Mouse (Mus musculus): Measurements from ENCODE around the gene Fbxl2. TPM values are rescaled to one million over a fixed set of nuclear protein-coding genes. Genes with fewer than 3 reads are reported as not detected.

The Fbxl2 gene
- polyA plus RNA-seq, 1 experiment from 2014 or later = 2.7 TPM

DNA sequence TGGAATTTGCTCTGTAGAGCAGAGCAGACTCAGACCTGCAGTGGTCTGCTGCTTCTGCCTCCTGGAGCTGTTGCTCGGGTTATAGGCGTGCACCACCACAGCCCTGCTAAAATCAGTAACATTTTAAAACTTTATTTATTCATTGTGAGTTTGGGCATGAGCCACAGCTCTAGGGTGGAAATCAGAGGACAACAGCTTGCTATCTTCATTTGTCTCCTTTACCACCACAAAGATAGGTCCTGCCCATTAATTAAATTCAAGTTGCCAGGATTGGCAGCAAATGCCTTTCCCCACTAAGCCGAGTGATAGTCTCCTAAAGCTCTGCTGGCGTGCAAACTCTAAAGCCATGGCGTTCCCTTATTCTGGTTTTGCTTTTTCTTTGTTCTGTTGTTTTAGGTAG lies 110.4 kb downstream of the Fbxl2 start:
- Histone ChIP-seq H3K36me3 (ENCODE audit: control insufficient read depth, insufficient read depth, low read length) (no peaks in the 10 kb centered on the region), H3K4me3 (ENCODE audit: low read depth, low read length) (no peak overlapping the region), H3K4me2 (ENCODE audit: low read depth, severe bottlenecking) (no peak overlapping the region), H3K27ac (replicated peaks; ENCODE audit: low read depth, low read length) (no peak overlapping the region), H3K9me3 (ENCODE audit: control insufficient read depth, low read length) (no peaks in the 10 kb centered on the region), H3K9ac (ENCODE audit: low read length) (no peak overlapping the region), H3K27me3 (ENCODE audit: control insufficient read depth, insufficient read depth, low read length) (no peaks in the 10 kb centered on the region), H3K4me1 (ENCODE audit: control insufficient read depth, insufficient read depth, low read length) (peaks cover 7% of the 10 kb centered on the region; the same call in 1 of the 2 replicates)
- WGBS = 82% methylated on average over 5 of the region's 5 CpGs
- DNase-seq (ENCODE audit: low spot score) = no peak
- no peak for ATAC-seq (ENCODE audit: insufficient number of reproducible peaks, low FRiP score, low TSS enrichment, low read depth)

DNA sequence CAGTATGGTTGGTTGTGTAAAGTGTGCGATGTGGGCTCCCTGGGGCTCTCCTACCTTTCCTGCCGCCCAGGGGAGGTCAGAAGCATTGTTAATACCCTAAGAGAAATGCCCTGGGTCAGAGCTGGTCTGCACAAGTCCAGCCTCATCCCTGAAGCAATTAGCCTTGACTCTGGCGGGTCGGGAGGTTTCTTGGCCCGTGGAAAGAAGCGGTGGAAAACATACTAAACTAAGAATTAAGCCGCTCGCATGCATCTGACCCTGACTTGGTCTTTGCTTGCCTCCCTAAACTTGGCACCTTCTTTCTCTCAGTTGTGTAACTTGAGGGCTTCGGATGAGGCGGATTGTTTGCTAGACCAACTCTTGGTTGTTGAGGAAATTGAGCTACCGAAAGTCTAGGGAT lies 113.5 kb downstream of the Fbxl2 start:
- H3K9ac ChIP-seq (ENCODE audit: low read length) = peak overlapping the region; percentile 91

GRCm38 (mm10) chr9:113932100-113932470 lies 113.9 kb downstream of the Fbxl2 start:
- DNase-seq (ENCODE audit: low spot score) = no peak
- Histone ChIP-seq H3K36me3 (ENCODE audit: control insufficient read depth, insufficient read depth, low read length) (no peaks in the 10 kb centered on the region), H3K9ac (ENCODE audit: low read length) (peak overlapping the region; percentile 91), H3K27ac (replicated peaks; ENCODE audit: low read depth, low read length) (peak overlapping the region; percentile 84; the same call in 1 of the 2 replicates), H3K4me3 (ENCODE audit: low read depth, low read length) (peak overlapping the region; percentile 85), H3K4me2 (ENCODE audit: low read depth, severe bottlenecking) (peak overlapping the region; percentile 83), H3K4me1 (ENCODE audit: control insufficient read depth, insufficient read depth, low read length) (peaks cover 7% of the 10 kb centered on the region; the same call in 1 of the 2 replicates), H3K27me3 (ENCODE audit: control insufficient read depth, insufficient read depth, low read length) (no peaks in the 10 kb centered on the region), H3K9me3 (ENCODE audit: control insufficient read depth, low read length) (no peaks in the 10 kb centered on the region)
- WGBS = 4% methylated on average over 8 of the region's 8 CpGs
- ATAC-seq (ENCODE audit: insufficient number of reproducible peaks, low FRiP score, low TSS enrichment, low read depth) = no peak

More for the DNA sequence above, 113.5 kb downstream of the Fbxl2 start:
- H3K27ac ChIP-seq (replicated peaks; ENCODE audit: low read depth, low read length) = 0 out of 2 replicates have a peak overlapping the region, but pooled peaks have one; percentile 84
- H3K4me1 ChIP-seq (ENCODE audit: control insufficient read depth, insufficient read depth, low read length) = peaks cover 7% of the 10 kb centered on the region; the same call in 1 of the 2 replicates
- H3K4me3 ChIP-seq (ENCODE audit: low read depth, low read length) = peak overlapping the region; percentile 85
- H3K9me3 ChIP-seq (ENCODE audit: control insufficient read depth, low read length) = no peaks in the 10 kb centered on the region
- ATAC-seq (ENCODE audit: insufficient number of reproducible peaks, low FRiP score, low TSS enrichment, low read depth) (no peak), DNase-seq (ENCODE audit: low spot score) (peak; percentile 28)
- H3K27me3 ChIP-seq (ENCODE audit: control insufficient read depth, insufficient read depth, low read length) = no peaks in the 10 kb centered on the region
- 29% methylated on average over 11 of the region's 11 CpGs for WGBS
- H3K4me2 ChIP-seq (ENCODE audit: low read depth, severe bottlenecking) = peak overlapping the region; percentile 83
- no peaks in the 10 kb centered on the region for H3K36me3 ChIP-seq (ENCODE audit: control insufficient read depth, insufficient read depth, low read length)

DNA sequence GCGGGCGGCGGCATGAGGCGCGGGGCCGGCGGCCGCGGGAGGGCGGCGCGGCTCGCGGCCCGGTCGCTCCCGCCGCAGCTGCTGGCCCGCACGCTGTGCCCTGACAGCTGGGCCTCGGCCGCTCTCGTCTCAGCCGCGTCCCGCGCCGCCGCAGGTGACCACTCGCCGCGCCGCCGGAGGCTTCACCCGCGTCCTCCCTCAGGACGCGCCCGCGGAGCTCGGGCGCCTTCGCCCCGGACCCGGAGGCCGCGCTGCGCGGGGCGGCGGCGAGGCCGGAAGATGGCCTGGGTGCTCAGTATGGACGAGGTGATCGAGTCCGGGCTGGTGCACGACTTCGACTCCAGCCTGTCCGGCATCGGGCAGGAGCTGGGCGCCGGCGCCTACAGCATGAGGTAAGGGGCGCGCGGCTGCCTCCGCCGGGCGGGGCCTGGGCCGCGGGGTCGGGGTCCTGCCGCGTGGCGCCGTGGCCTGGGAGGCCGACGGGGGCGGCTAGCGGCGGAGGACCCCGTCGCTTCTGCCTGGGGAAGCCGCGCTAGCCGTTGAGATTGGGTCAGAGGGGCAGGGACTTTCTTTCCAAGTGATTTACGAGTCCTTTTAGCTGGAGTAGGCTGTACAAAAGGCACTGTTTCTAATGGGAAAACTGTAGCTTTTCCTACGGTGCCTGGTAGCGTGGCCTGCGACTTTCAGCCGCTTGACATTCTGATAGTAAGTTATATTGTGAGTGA lies 114.5 kb downstream of the Fbxl2 start:
- no peaks in the 10 kb centered on the region for H3K36me3 ChIP-seq (ENCODE audit: control insufficient read depth, insufficient read depth, low read length)
- 0% methylated on average over 58 of the region's 91 CpGs for WGBS
- H3K9me3 ChIP-seq (ENCODE audit: control insufficient read depth, low read length) = no peaks in the 10 kb centered on the region

GRCm38 (mm10) chr9:113930534-113931374 lies 115.2 kb downstream of the Fbxl2 start, which contains the start of gene Ubp1:
Ubp1 (plus strand) TSS chr9:113930934.
- H3K9ac ChIP-seq (ENCODE audit: low read length) = peak within 1 kb of the TSS; percentile 91
- peak within 1 kb of the TSS; percentile 83 for H3K4me2 ChIP-seq (ENCODE audit: low read depth, severe bottlenecking)
- DNase-seq (ENCODE audit: low spot score) (peak; percentile 93), ATAC-seq (ENCODE audit: insufficient number of reproducible peaks, low FRiP score, low TSS enrichment, low read depth) (peak; percentile 98)
- H3K27me3 ChIP-seq (ENCODE audit: control insufficient read depth, insufficient read depth, low read length) = no peaks in the 10 kb centered on the region
- peak within 1 kb of the TSS; percentile 84 for H3K27ac ChIP-seq (replicated peaks; ENCODE audit: low read depth, low read length)
- H3K4me1 ChIP-seq (ENCODE audit: control insufficient read depth, insufficient read depth, low read length) = peaks cover 7% of the 10 kb centered on the region; the same call in 1 of the 2 replicates
- no peaks in the 10 kb centered on the region for H3K36me3 ChIP-seq (ENCODE audit: control insufficient read depth, insufficient read depth, low read length)
- no peaks in the 10 kb centered on the region for H3K9me3 ChIP-seq (ENCODE audit: control insufficient read depth, low read length)
- WGBS = under 1% methylated on average over 53 of the region's 86 CpGs
- peak within 1 kb of the TSS; percentile 85 for H3K4me3 ChIP-seq (ENCODE audit: low read depth, low read length)

More for the DNA sequence above, 114.5 kb downstream of the Fbxl2 start:
- DNase-seq (ENCODE audit: low spot score) (peak; percentile 62), ATAC-seq (ENCODE audit: insufficient number of reproducible peaks, low FRiP score, low TSS enrichment, low read depth) (peak; percentile 27; the same call in 1 of the 2 replicates)
- Histone ChIP-seq H3K4me2 (ENCODE audit: low read depth, severe bottlenecking) (peak overlapping the region; percentile 83), H3K27ac (replicated peaks; ENCODE audit: low read depth, low read length) (peak overlapping the region; percentile 84), H3K4me1 (ENCODE audit: control insufficient read depth, insufficient read depth, low read length) (peaks cover 7% of the 10 kb centered on the region; the same call in 1 of the 2 replicates), H3K4me3 (ENCODE audit: low read depth, low read length) (peak overlapping the region; percentile 85), H3K9ac (ENCODE audit: low read length) (peak overlapping the region; percentile 91), H3K27me3 (ENCODE audit: control insufficient read depth, insufficient read depth, low read length) (no peaks in the 10 kb centered on the region)

DNA sequence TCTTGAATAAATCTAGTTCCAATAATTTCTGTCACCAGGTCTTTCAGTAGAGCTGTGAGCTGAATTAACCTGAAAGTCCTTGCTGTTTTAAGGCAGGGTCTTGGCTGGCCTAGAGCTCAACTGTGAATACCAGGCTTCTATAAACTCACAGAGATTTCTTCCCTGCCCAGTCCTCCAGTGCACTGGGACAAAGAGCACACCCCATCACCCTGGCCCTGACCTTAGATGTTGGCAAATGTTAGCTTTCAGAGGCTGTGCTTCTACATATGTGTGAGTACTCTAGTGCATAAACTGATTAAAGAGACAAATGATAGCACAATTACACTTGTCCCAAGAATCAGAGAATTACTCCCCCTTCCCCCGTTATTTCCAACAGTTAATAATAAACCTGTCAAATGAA lies 116.3 kb downstream of the Fbxl2 start:
- no peaks in the 10 kb centered on the region for H3K9me3 ChIP-seq (ENCODE audit: control insufficient read depth, low read length)
- no peaks in the 10 kb centered on the region for H3K27me3 ChIP-seq (ENCODE audit: control insufficient read depth, insufficient read depth, low read length)
- no peaks in the 10 kb centered on the region for H3K36me3 ChIP-seq (ENCODE audit: control insufficient read depth, insufficient read depth, low read length)
- no peak for ATAC-seq (ENCODE audit: insufficient number of reproducible peaks, low FRiP score, low TSS enrichment, low read depth)
- no peak overlapping the region for H3K4me3 ChIP-seq (ENCODE audit: low read depth, low read length)
- WGBS = 54% methylated on average over 1 of the region's 1 CpGs
- no peak overlapping the region for H3K4me2 ChIP-seq (ENCODE audit: low read depth, severe bottlenecking)
- no peak for DNase-seq (ENCODE audit: low spot score)
- no peak overlapping the region for H3K27ac ChIP-seq (replicated peaks; ENCODE audit: low read depth, low read length)
- no peak overlapping the region; the same call in 1 of the 2 replicates for H3K9ac ChIP-seq (ENCODE audit: low read length)
- peaks cover 7% of the 10 kb centered on the region; the same call in 1 of the 2 replicates for H3K4me1 ChIP-seq (ENCODE audit: control insufficient read depth, insufficient read depth, low read length)

DNA sequence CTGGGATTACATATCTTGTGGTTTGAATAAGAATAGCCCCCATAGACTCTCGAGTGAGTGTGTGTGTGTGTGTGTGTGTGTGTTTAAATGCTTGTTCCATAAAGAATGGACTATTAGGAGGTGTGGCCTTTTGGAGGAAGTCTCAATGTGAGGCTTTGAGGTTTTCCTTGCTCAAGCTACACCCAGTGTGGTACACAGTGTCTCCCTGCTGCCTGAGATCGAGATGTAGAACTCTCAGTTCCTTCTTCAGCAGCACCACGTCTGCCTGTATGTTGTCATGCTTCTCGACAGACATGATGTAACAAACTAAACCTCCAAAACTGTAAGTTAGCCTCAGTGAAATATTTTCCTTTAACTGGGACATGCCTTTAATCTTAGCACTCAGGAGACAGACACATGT lies 117.4 kb downstream of the Fbxl2 start:
- WGBS = 90% methylated on average over 4 of the region's 4 CpGs
- DNase-seq (ENCODE audit: low spot score) (no peak), ATAC-seq (ENCODE audit: insufficient number of reproducible peaks, low FRiP score, low TSS enrichment, low read depth) (no peak)
- Histone ChIP-seq H3K36me3 (ENCODE audit: control insufficient read depth, insufficient read depth, low read length) (no peaks in the 10 kb centered on the region), H3K9ac (ENCODE audit: low read length) (no peak overlapping the region), H3K9me3 (ENCODE audit: control insufficient read depth, low read length) (no peaks in the 10 kb centered on the region), H3K27me3 (ENCODE audit: control insufficient read depth, insufficient read depth, low read length) (no peaks in the 10 kb centered on the region), H3K4me2 (ENCODE audit: low read depth, severe bottlenecking) (no peak overlapping the region), H3K4me1 (ENCODE audit: control insufficient read depth, insufficient read depth, low read length) (peaks cover 7% of the 10 kb centered on the region; the same call in 1 of the 2 replicates), H3K27ac (replicated peaks; ENCODE audit: low read depth, low read length) (no peak overlapping the region), H3K4me3 (ENCODE audit: low read depth, low read length) (no peak overlapping the region)

DNA sequence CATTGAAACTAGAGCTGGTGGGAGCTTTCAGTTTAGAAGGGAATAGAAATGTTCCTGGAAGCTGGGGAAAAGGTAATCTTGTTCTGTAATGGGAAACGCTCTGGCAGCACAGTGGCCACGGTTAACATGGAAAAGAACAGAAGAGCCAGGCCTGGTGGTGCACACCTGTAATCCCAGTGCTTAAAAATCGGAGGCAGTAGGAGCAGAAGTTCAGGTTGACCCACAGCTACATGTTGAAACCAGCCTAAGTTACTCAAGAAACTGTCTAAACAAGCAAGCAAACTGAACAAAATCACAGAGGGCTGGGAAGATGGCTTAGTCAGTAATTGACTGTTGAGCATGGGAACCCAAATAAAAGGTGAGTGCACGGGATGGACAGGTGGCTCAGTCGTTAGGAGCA lies 121.1 kb downstream of the Fbxl2 start:
- Histone ChIP-seq H3K27ac (replicated peaks; ENCODE audit: low read depth, low read length) (no peak overlapping the region), H3K4me3 (ENCODE audit: low read depth, low read length) (no peak overlapping the region), H3K9ac (ENCODE audit: low read length) (no peak overlapping the region), H3K4me2 (ENCODE audit: low read depth, severe bottlenecking) (no peak overlapping the region), H3K36me3 (ENCODE audit: control insufficient read depth, insufficient read depth, low read length) (no peaks in the 10 kb centered on the region), H3K4me1 (ENCODE audit: control insufficient read depth, insufficient read depth, low read length) (no peaks in the 10 kb centered on the region), H3K27me3 (ENCODE audit: control insufficient read depth, insufficient read depth, low read length) (no peaks in the 10 kb centered on the region), H3K9me3 (ENCODE audit: control insufficient read depth, low read length) (no peaks in the 10 kb centered on the region)
- DNase-seq (ENCODE audit: low spot score) (no peak), ATAC-seq (ENCODE audit: insufficient number of reproducible peaks, low FRiP score, low TSS enrichment, low read depth) (no peak)
- WGBS = 88% methylated on average over 5 of the region's 5 CpGs
